Mouse (Mus musculus) embryonic facial prominence, embryonic 14.5 days (tissue): Measurements from ENCODE around the gene Egfr. TPM values are rescaled to one million over a fixed set of nuclear protein-coding genes. Genes with fewer than 3 reads are reported as not detected.

Experiments used
- ATAC-seq: fragments of 200-750 bp; cut with Nextera tagmentation; 2 replicates; pipeline ENCODE4 v1.8.0; 2017; ENCODE audit warnings: low read depth, moderate number of reproducible peaks, moderate TSS enrichment
- DNase-seq: peaks from one replicate; pipeline ENCODE4 v3.0.0-alpha.2; 2015; ENCODE audit warnings: low spot score
- H3K27ac ChIP-seq: fragments of 300-500 bp; sonication (generic); replicated peaks from 2 replicates; pipeline ENCODE4 v1.5.1; 2014; ENCODE audit warnings: low read depth, mild to moderate bottlenecking, low read length, moderate library complexity
- H3K27me3 ChIP-seq: fragments of 300-500 bp; sonication (generic); replicated peaks from 2 replicates; pipeline ENCODE4 v1.6.1; 2014; ENCODE audit warnings: low read length; ENCODE audit not compliant: control insufficient read depth, insufficient read depth
- H3K36me3 ChIP-seq: fragments of 300-500 bp; sonication (generic); 2 replicates; pipeline ENCODE4 v1.6.1; 2014; ENCODE audit warnings: low read length, mixed read lengths; ENCODE audit not compliant: control insufficient read depth, insufficient read depth
- H3K4me1 ChIP-seq: fragments of 300-500 bp; sonication (generic); 2 replicates; pipeline ENCODE4 v1.6.1; 2014; ENCODE audit warnings: antibody characterized with exemption, low read length; ENCODE audit not compliant: control insufficient read depth, insufficient read depth
- H3K4me2 ChIP-seq: fragments of 300-500 bp; sonication (generic); 2 replicates; pipeline ENCODE4 v1.6.1; 2014; ENCODE audit warnings: low read depth, mild to moderate bottlenecking, low read length, moderate library complexity, mixed read lengths
- H3K4me3 ChIP-seq: fragments of 300-500 bp; sonication (generic); 2 replicates; pipeline ENCODE4 v1.5.1; 2014; ENCODE audit warnings: low read depth, mild to moderate bottlenecking, low read length
- H3K9ac ChIP-seq: fragments of 300-500 bp; sonication (generic); 2 replicates; pipeline ENCODE4 v1.6.1; 2014; ENCODE audit warnings: low read depth, mild to moderate bottlenecking, low read length, moderate library complexity, mixed read lengths
- H3K9me3 ChIP-seq: fragments of 300-500 bp; sonication (generic); 2 replicates; pipeline ENCODE4 v1.6.1; 2016; ENCODE audit warnings: low read length; ENCODE audit not compliant: control insufficient read depth
- WGBS: fragments of 180-500 bp; shearing (Covaris S2); extraction: QIAGEN DNeasy Blood & Tissue Kit; methylation state at CpG from one replicate; pipeline ENCODE4 v1.1.7; 2014; 5-methylcytosine and 5-hydroxymethylcytosine counted together
- polyA plus RNA-seq: library from polyadenylated mRNA; unstranded; fragments of >200 nt; fragmentation: Nextera tagmentation; extraction: Ambion mirVana; gene quantifications from 2 replicates; pipeline ENCODE4 v1.2.1, GENCODE M21; 2014

The Egfr gene
- polyA plus RNA-seq, 1 experiment from 2014 or later = 25.4 TPM

DNA sequence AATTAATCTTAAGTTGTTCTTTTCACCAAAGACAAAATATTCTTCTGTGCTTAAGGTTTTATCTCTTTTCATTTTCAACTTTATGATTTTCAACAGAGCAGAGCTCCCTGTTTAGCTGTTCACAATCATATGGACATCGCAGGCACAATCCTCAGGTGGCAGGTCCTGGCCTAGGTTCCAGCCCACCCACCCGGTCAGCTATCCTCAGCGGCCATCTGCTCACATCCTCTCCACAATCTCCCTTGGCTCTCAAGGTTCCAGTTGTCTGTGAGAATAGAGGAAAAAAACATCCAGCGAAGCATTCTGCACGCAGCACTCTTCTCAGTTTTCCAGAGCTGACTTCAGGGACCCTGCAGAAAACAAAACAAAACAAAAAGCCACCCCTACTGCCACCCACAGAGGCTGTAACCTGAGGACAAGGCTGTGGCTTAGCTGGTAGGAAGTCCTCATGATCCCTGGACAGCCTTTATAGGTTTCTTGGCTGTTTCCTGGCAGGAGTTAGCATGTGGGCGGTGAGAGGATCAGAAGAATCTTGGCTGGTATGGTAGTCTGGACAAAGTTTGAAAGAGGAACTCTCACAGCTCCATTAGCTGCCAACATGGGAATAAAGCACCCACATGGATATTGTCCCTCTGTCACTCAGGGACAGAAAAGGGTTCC lies 183.7 kb downstream of the Egfr start:
- no peaks in the 10 kb centered on the region for H3K27me3 ChIP-seq

DNA sequence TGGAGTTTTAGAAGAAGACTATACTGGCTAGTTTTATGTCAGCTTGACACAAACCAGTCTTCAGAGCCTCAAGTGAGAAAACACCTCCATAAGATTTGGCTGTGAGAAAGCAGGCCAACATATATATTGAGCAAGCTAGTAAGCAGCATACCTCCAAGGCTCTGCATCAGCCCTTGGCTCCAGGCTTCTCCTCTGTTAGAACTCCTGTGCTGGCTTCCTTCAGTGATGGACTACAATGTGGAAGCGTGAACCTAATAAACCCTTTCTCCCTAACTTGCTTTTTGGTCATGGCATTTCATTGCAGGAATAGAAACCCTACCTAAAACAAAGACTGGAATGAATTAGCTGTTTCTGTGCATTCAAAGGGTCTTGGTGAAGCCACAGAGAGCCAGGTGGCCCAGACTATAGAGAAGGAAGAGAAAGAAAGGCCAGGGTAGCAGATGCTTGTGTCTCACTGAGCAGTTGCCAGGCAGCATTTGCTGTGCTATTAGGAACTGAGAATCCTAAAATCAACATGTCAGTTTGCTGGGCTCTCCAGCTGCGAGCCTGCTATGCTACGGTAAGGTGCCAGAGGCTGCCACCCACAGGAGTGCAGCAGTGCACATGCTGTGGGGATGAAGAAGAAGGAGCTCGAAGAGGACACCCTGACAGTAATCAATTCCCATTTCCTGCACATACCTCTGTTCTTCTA lies 189.2 kb downstream of the Egfr start:
- H3K4me1 ChIP-seq = peaks cover 6% of the 10 kb centered on the region; the same call in 1 of the 2 replicates
- H3K36me3 ChIP-seq = no peaks in the 10 kb centered on the region
- DNase-seq (peak; percentile 34), ATAC-seq (0 out of 2 replicates have a peak, but pooled peaks have one; percentile 15)
- H3K4me3 ChIP-seq = no peak overlapping the region
- no peak overlapping the region for H3K4me2 ChIP-seq
- no peak overlapping the region for H3K9ac ChIP-seq
- no peak overlapping the region for H3K27ac ChIP-seq
- 55% methylated on average over 4 of the region's 4 CpGs for WGBS
- no peaks in the 10 kb centered on the region for H3K27me3 ChIP-seq
- H3K9me3 ChIP-seq = peaks cover 10% of the 10 kb centered on the region; the same call in 1 of the 2 replicates

More for the DNA sequence above, 183.7 kb downstream of the Egfr start:
- ATAC-seq (peak; percentile 89), DNase-seq (peak; percentile 76)
- no peak overlapping the region for H3K4me2 ChIP-seq
- H3K36me3 ChIP-seq = no peaks in the 10 kb centered on the region
- H3K27ac ChIP-seq = no peak overlapping the region; the same call in 1 of the 2 replicates
- 59% methylated on average over 6 of the region's 6 CpGs for WGBS
- no peak overlapping the region for H3K4me3 ChIP-seq
- no peaks in the 10 kb centered on the region for H3K4me1 ChIP-seq
- H3K9me3 ChIP-seq = peaks cover 10% of the 10 kb centered on the region; the same call in 1 of the 2 replicates
- no peak overlapping the region for H3K9ac ChIP-seq

DNA sequence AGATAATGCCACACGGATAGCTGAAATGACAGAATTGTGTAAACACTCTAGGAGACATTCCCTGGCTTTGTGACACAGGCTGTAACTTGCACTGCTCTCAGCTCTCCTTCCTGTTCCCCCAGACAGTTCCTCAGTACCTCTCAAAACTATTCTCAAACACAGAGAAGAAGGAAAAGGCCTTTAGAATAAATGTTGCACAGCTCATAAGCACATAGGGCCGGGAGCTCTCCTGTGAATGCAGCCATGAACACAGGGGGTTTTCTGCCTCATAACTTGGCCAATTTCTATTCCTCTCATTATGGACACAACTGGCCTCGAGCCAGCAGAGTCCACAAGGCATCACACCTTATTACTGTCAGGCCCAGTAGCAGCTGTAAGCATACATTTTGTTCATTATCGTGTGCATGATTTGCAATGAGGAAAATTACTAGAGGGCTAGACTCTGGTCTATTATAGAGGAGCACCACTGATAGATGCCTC lies 190.0 kb downstream of the Egfr start:
- no peak overlapping the region for H3K27ac ChIP-seq
- 57% methylated on average over 4 of the region's 4 CpGs for WGBS
- H3K4me1 ChIP-seq = peaks cover 6% of the 10 kb centered on the region; the same call in 1 of the 2 replicates
- no peaks in the 10 kb centered on the region for H3K36me3 ChIP-seq
- H3K4me2 ChIP-seq = no peak overlapping the region
- no peak overlapping the region for H3K4me3 ChIP-seq
- H3K27me3 ChIP-seq = no peaks in the 10 kb centered on the region
- 0 out of 2 replicates have a peak, but pooled peaks cover 4% of the 10 kb centered on the region for H3K9me3 ChIP-seq
- ATAC-seq (no peak), DNase-seq (peak; percentile 20)
- no peak overlapping the region for H3K9ac ChIP-seq

GRCm38 (mm10) chr11:16943016-16943415 lies 191.0 kb downstream of the Egfr start:
- H3K9ac ChIP-seq = no peak overlapping the region
- H3K4me3 ChIP-seq = no peak overlapping the region
- H3K36me3 ChIP-seq = no peaks in the 10 kb centered on the region
- no peak overlapping the region for H3K27ac ChIP-seq
- H3K4me1 ChIP-seq = peaks cover 6% of the 10 kb centered on the region; the same call in 1 of the 2 replicates
- ATAC-seq (no peak), DNase-seq (no peak)
- H3K9me3 ChIP-seq = 0 out of 2 replicates have a peak, but pooled peaks cover 4% of the 10 kb centered on the region
- WGBS = 90% methylated on average over 4 of the region's 4 CpGs
- no peaks in the 10 kb centered on the region for H3K27me3 ChIP-seq
- H3K4me2 ChIP-seq = no peak overlapping the region

DNA sequence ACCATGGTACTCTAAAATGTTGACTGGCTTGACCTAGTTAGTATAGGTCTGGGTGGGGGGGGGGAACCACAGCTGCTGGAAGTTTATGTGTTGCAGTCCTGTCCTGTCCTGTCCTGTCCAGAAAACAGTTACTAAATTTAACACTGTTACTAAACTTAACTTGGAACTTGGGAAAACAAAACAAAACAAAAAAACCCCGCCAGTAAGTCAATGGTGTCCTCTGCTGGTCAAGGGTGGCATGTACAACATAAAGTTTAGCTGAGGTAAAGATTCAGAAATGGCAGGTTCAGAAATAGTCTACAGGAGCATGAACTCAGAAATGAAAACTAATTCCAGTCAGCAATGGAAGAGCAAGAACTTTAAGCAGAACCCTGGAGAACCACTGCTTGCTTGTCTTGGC lies 196.8 kb downstream of the Egfr start:
- H3K36me3 ChIP-seq = no peaks in the 10 kb centered on the region
- DNase-seq (peak; percentile 37), ATAC-seq (no peak)
- no peak overlapping the region for H3K4me2 ChIP-seq
- no peaks in the 10 kb centered on the region for H3K4me1 ChIP-seq
- no peak overlapping the region for H3K4me3 ChIP-seq
- no peak overlapping the region for H3K9ac ChIP-seq
- no peak overlapping the region for H3K27ac ChIP-seq
- no peaks in the 10 kb centered on the region for H3K9me3 ChIP-seq
- WGBS = 24% methylated on average over 1 of the region's 1 CpGs
- H3K27me3 ChIP-seq = no peaks in the 10 kb centered on the region

DNA sequence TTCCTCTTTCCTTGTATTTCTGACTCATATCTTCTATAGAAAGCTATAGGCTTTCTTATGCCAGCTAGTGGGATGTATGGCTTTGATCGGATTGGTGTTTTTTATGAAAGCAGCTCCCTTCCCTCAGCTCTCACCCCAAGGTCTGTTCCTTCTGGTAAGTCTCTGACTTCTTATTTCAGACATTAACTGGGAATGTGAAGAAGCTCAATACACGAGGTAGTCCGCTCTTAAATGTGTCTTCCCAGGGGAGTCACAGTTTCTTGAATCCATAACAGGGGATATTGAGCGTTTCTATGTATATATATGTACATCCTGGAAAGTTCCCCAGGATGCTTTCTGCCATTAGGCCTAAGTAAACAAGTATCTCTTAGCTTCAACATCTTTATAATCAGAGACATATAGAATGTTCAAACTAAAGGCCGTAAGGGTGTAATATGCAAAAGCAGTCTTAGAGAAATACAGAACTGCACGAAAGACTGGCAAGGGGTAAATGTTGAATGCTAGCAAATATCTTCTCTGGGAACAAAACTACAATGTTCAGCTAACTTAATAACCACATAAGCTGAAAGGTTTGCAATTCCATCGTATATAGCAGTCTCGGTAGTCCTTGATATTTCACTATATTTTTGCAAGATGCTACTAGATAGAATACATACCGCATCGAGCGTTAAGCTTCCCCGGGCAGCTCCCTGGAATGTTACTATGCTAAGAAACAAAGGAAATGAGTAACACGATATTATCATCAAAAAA lies 198.4 kb downstream of the Egfr start:
- WGBS = 34% methylated on average over 13 of the region's 13 CpGs
- peak overlapping the region; percentile 71 for H3K9ac ChIP-seq
- H3K27me3 ChIP-seq = no peaks in the 10 kb centered on the region
- H3K9me3 ChIP-seq = no peaks in the 10 kb centered on the region
- H3K4me2 ChIP-seq = peak overlapping the region; percentile 78
- no peaks in the 10 kb centered on the region for H3K4me1 ChIP-seq
- DNase-seq (no peak), ATAC-seq (no peak; the same call in 1 of the 2 replicates)
- no peaks in the 10 kb centered on the region for H3K36me3 ChIP-seq
- H3K4me3 ChIP-seq = peak overlapping the region; percentile 58
- H3K27ac ChIP-seq = no peak overlapping the region

DNA sequence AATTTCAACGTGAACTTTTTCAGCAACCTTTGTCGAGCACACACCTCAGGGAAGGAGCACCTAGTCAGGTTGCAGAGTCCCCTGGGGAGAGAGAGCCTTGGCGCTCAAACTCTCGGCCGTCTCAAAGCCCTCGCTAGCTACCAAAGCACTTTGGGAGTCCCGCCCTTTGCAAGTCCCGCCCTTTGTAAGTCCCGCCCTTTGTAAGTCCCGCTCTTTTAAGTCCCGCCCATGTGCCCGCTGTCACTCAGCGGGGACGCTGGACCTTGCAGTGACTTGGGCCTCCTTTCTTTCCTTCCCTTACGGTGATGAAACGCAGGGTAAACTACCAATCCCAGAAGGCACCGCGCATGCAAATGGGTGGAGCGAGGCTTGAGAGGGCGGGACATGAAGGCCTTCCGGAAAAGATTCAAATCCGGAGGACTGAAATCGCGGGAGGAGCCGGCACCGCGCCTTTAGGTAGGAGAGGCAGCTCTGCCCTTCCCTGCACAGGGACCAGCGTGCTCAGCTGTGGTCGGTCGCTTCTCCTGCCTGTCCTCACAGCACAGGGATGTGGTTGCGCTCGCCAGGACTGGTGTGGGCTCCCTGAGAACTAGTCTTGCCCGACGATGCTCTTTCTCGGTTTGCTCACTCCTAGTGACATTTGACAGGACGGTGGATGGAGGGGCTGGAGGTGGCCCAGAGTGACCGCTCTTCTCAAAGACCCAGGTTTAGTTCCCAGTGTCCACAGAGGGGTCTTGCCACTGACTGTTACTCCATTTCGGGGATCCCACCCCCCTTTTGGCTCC lies 199.2 kb downstream of the Egfr start, which contains the start of gene Fbxo48:
Gene Fbxo48, plus strand, starts transcription at position 400 of the 785 bp plus-strand sequence.
- 0 out of 2 replicates have a peak within 1 kb of the TSS, but pooled peaks have one; percentile 39 for H3K27ac ChIP-seq
- peak; percentile 100 for ATAC-seq
- no peaks in the 10 kb centered on the region for H3K27me3 ChIP-seq

GRCm38 (mm10) chr11:16951761-16952010 lies 199.7 kb downstream of the Egfr start:
- Histone ChIP-seq H3K36me3 (no peaks in the 10 kb centered on the region), H3K4me3 (peak overlapping the region; percentile 58), H3K9ac (peak overlapping the region; percentile 71), H3K9me3 (no peaks in the 10 kb centered on the region), H3K4me1 (no peaks in the 10 kb centered on the region), H3K4me2 (peak overlapping the region; percentile 78), H3K27me3 (no peaks in the 10 kb centered on the region), H3K27ac (0 out of 2 replicates have a peak overlapping the region, but pooled peaks have one; percentile 39)
- DNase-seq (no peak), ATAC-seq (no peak)
- 6% methylated on average over 9 of the region's 9 CpGs for WGBS

More for the DNA sequence above, 199.2 kb downstream of the Egfr start, which contains the start of gene Fbxo48:
- Histone ChIP-seq H3K4me1 (no peaks in the 10 kb centered on the region), H3K9me3 (no peaks in the 10 kb centered on the region), H3K4me2 (peak within 1 kb of the TSS; percentile 78), H3K36me3 (no peaks in the 10 kb centered on the region), H3K9ac (peak within 1 kb of the TSS; percentile 71), H3K4me3 (peak within 1 kb of the TSS; percentile 58)
- DNase-seq = peak; percentile 99
- 0% methylated on average over 35 of the region's 38 CpGs for WGBS
